Mouse (Mus musculus) CH12.LX (cell line): ENCODE measurements around the gene Ccdc151. TPM values are rescaled to one million over a fixed set of nuclear protein-coding genes. Genes with fewer than 3 reads are reported as not detected.

Experiments
- DNase-seq: peaks from one replicate; pipeline ENCODE4 v3.0.0-alpha.2; 2013; ENCODE audit errors: extremely low read depth
- H3K27ac ChIP-seq: 2 replicates; pipeline ENCODE4 v1.5.1; 2012; ENCODE audit warnings: low read depth, mild to moderate bottlenecking, control low read depth, moderate library complexity; ENCODE audit not compliant: insufficient read depth
- H3K27me3 ChIP-seq: replicated peaks from 2 replicates; pipeline ENCODE3; 2012; ENCODE audit warnings: inconsistent platforms
- H3K36me3 ChIP-seq, 2 experiments: replicated peaks in 1 of 2; 2 replicates each; pipeline versions ENCODE3 to v1.6.1; 2012; ENCODE audit warnings: inconsistent platforms in 1 of 2, low read length in 1 of 2, mild to moderate bottlenecking in 1 of 2, mixed read lengths in 1 of 2, moderate library complexity in 1 of 2; ENCODE audit not compliant: control insufficient read depth in 1 of 2, insufficient read depth in 1 of 2
- H3K4me1 ChIP-seq, 2 experiments: 2 replicates each; pipeline ENCODE4 v1.6.1; 2012; ENCODE audit warnings: inconsistent platforms in 1 of 2, moderate library complexity in 1 of 2; ENCODE audit not compliant: insufficient read depth in 2 of 2, control insufficient read depth in 1 of 2
- H3K4me2 ChIP-seq: 2 replicates; pipeline ENCODE4 v1.6.1; 2012; ENCODE audit warnings: low read depth, mild to moderate bottlenecking, control low read depth; ENCODE audit not compliant: poor library complexity, insufficient read depth, severe bottlenecking
- H3K4me3 ChIP-seq, 3 experiments: fragments of 150-350 bp in 1 of 3; sonication (generic) in 1 of 3; replicated peaks in 1 of 3; 2 replicates each; pipeline versions ENCODE3 to v1.5.1; 2011 to 2012; ENCODE audit warnings: low read depth in 2 of 3, low read length in 2 of 3, mild to moderate bottlenecking in 2 of 3, moderate library complexity in 2 of 3, control low read depth in 1 of 3, improper control_type of control experiment in 1 of 3, inconsistent platforms in 1 of 3, mixed read lengths in 1 of 3; ENCODE audit not compliant: poor library complexity in 1 of 3
- H3K79me2 ChIP-seq: replicated peaks from 2 replicates; pipeline ENCODE4 v1.6.1; 2012; ENCODE audit warnings: mild to moderate bottlenecking, moderate library complexity; ENCODE audit not compliant: control insufficient read depth, poor library complexity, insufficient read depth, severe bottlenecking; ENCODE audit errors: extremely low read depth
- H3K9ac ChIP-seq: 2 replicates; pipeline ENCODE4 v1.6.1; 2012; ENCODE audit warnings: low read depth, mild to moderate bottlenecking, control low read depth, moderate library complexity; ENCODE audit not compliant: insufficient read depth
- H3K9me3 ChIP-seq: replicated peaks from 2 replicates; pipeline ENCODE3; 2012; ENCODE audit warnings: low read length, inconsistent platforms, mixed read lengths
- BHLHE40 ChIP-seq: IDR thresholded peaks from 2 replicates; pipeline ENCODE4 v1.6.1; 2011; ENCODE audit warnings: mild to moderate bottlenecking, low read depth, low read length, improper control_type of control experiment
- CHD2 ChIP-seq: IDR thresholded peaks from 2 replicates; pipeline ENCODE4 v1.6.1; 2011; ENCODE audit warnings: low read length, improper control_type of control experiment
- CTCF ChIP-seq, 2 experiments: IDR thresholded peaks in 1 of 2; conservative IDR thresholded peaks in 1 of 2; 2 replicates each; pipeline ENCODE4 v1.5.1; 2011 to 2012; ENCODE audit warnings: low read depth in 2 of 2, low read length in 2 of 2, improper control_type of control experiment in 1 of 2, inconsistent platforms in 1 of 2, mild to moderate bottlenecking in 1 of 2, moderate library complexity in 1 of 2
- ETS1 ChIP-seq: conservative IDR thresholded peaks from 2 replicates; pipeline ENCODE4 v1.6.1; 2012; ENCODE audit warnings: low read depth, mild to moderate bottlenecking, inconsistent platforms, low read length, improper control_type of control experiment, moderate library complexity
- GABPA ChIP-seq: IDR thresholded peaks from 2 replicates; pipeline ENCODE4 v1.6.1; 2012; ENCODE audit warnings: low read depth, low read length, improper control_type of control experiment, inconsistent platforms; ENCODE audit not compliant: insufficient replicate concordance
- HCFC1 ChIP-seq: IDR thresholded peaks from 2 replicates; pipeline ENCODE4 v1.6.1; 2012; ENCODE audit warnings: low read depth, mild to moderate bottlenecking, inconsistent platforms, low read length, improper control_type of control experiment
- JUN ChIP-seq: IDR thresholded peaks from 2 replicates; pipeline ENCODE4 v1.6.1; 2011; ENCODE audit warnings: low read depth, mild to moderate bottlenecking, low read length, improper control_type of control experiment, moderate library complexity; ENCODE audit not compliant: insufficient read depth
- JUND ChIP-seq: conservative IDR thresholded peaks from 2 replicates; pipeline ENCODE4 v1.6.1; 2011; ENCODE audit warnings: low read depth, low read length, improper control_type of control experiment
- KAT2A ChIP-seq: IDR thresholded peaks from 2 replicates; pipeline ENCODE4 v1.6.1; 2012; ENCODE audit warnings: low read length, improper control_type of control experiment, inconsistent platforms; ENCODE audit not compliant: insufficient replicate concordance
- MAFK ChIP-seq: IDR thresholded peaks from 2 replicates; pipeline ENCODE4 v1.6.1; 2011; ENCODE audit warnings: low read length, improper control_type of control experiment; ENCODE audit not compliant: insufficient replicate concordance
- MAZ ChIP-seq: IDR thresholded peaks from 2 replicates; pipeline ENCODE4 v1.6.1; 2012; ENCODE audit warnings: low read depth, mild to moderate bottlenecking, inconsistent platforms, low read length, improper control_type of control experiment, moderate library complexity
- MEF2A ChIP-seq: IDR thresholded peaks from 2 replicates; pipeline ENCODE4 v1.6.1; 2014; ENCODE audit warnings: low read depth, mild to moderate bottlenecking, inconsistent platforms, low read length, improper control_type of control experiment, borderline replicate concordance
- MXI1 ChIP-seq: IDR thresholded peaks from 2 replicates; pipeline ENCODE4 v1.6.1; 2011; ENCODE audit warnings: mild to moderate bottlenecking, low read depth, low read length, improper control_type of control experiment
- MYC ChIP-seq: IDR thresholded peaks from 2 replicates; pipeline ENCODE4 v1.6.1; 2011; ENCODE audit warnings: low read depth, mild to moderate bottlenecking, improper control_type of control experiment, low read length
- PAX5 ChIP-seq: IDR thresholded peaks from 2 replicates; pipeline ENCODE4 v1.6.1; 2012; ENCODE audit warnings: low read length, inconsistent platforms, mixed read lengths
- POLR2A ChIP-seq: IDR thresholded peaks from 2 replicates; pipeline ENCODE4 v1.6.1; 2011; ENCODE audit warnings: low read depth, mild to moderate bottlenecking, improper control_type of control experiment, low read length
- POLR2AphosphoS2 ChIP-seq: IDR thresholded peaks from 2 replicates; pipeline ENCODE4 v1.6.1; 2011; ENCODE audit warnings: low read depth, low read length, improper control_type of control experiment
- RCOR1 ChIP-seq: conservative IDR thresholded peaks from 2 replicates; pipeline ENCODE4 v1.6.1; 2012; ENCODE audit warnings: low read depth, mild to moderate bottlenecking, inconsistent platforms, low read length, improper control_type of control experiment
- SIN3A ChIP-seq: IDR thresholded peaks from 2 replicates; pipeline ENCODE4 v1.6.1; 2012; ENCODE audit warnings: low read length, improper control_type of control experiment, inconsistent platforms
- TBP ChIP-seq: conservative IDR thresholded peaks from 2 replicates; pipeline ENCODE4 v1.6.1; 2011; ENCODE audit warnings: low read depth, low read length, improper control_type of control experiment
- TCF12 ChIP-seq: IDR thresholded peaks from 2 replicates; pipeline ENCODE4 v1.6.1; 2014; ENCODE audit warnings: low read depth, mild to moderate bottlenecking, inconsistent platforms, low read length, improper control_type of control experiment
- UBTF ChIP-seq: IDR thresholded peaks from 2 replicates; pipeline ENCODE4 v1.6.1; 2012; ENCODE audit warnings: low read depth, mild to moderate bottlenecking, inconsistent platforms, low read length, improper control_type of control experiment, moderate library complexity
- USF1 ChIP-seq: IDR thresholded peaks from 2 replicates; pipeline ENCODE4 v1.6.1; 2014; ENCODE audit warnings: low read depth, mild to moderate bottlenecking, inconsistent platforms, low read length, improper control_type of control experiment
- USF2 ChIP-seq: conservative IDR thresholded peaks from 2 replicates; pipeline ENCODE4 v1.6.1; 2011; ENCODE audit warnings: low read depth, low read length, improper control_type of control experiment
- ZC3H11A ChIP-seq: IDR thresholded peaks from 2 replicates; pipeline ENCODE4 v1.6.1; 2012; ENCODE audit warnings: low read depth, mild to moderate bottlenecking, inconsistent platforms, low read length, improper control_type of control experiment
- ZKSCAN1 ChIP-seq: IDR thresholded peaks from 2 replicates; pipeline ENCODE4 v1.6.1; 2012; ENCODE audit warnings: low read depth, inconsistent platforms, low read length, improper control_type of control experiment, borderline replicate concordance
- ZMIZ1 ChIP-seq: IDR thresholded peaks from 2 replicates; pipeline ENCODE4 v1.6.1; 2012; ENCODE audit warnings: low read depth, mild to moderate bottlenecking, inconsistent platforms, low read length, improper control_type of control experiment
- dilution Hi-C: fragments of 300-500 bp; cut with MboI; formaldehyde crosslinking; loops from 2 replicates; pipeline ENCODE4 v1.14.3; 2020; ENCODE audit warnings: low sequenced_read_pairs; ENCODE audit not compliant: extremely low pct_unique_long_range_greater_than_20kb, extremely low pct_ligation_motif_present
- in situ Hi-C: fragments of 300-500 bp; cut with MboI; formaldehyde crosslinking; loops from 3 replicates; pipeline ENCODE4 v1.14.3; 2019; ENCODE audit warnings: low sequenced_read_pairs, low pct_ligation_motif_present, low pct_unique_long_range_greater_than_20kb, mixed read lengths
- polyA plus RNA-seq: library from polyadenylated mRNA; unstranded; fragments of >175 nt; gene quantifications from 2 replicates; pipeline ENCODE4 v1.2.1, GENCODE M21; 2012; ENCODE audit warnings: low read depth; ENCODE audit not compliant: insufficient read length
- total RNA-seq, 2 experiments: library from RNA; depleted of rRNA; stranded (reverse); fragments of 300-350 nt in 1 of 2; fragments of >200 nt in 1 of 2; gene quantifications; 2 replicates each; pipeline ENCODE4 v1.2.3; 2012 to 2014

Ccdc151 gene
- total and polyA plus RNA-seq, 3 experiments = 0.13 to 0.25 (median 0.16) TPM

DNA sequence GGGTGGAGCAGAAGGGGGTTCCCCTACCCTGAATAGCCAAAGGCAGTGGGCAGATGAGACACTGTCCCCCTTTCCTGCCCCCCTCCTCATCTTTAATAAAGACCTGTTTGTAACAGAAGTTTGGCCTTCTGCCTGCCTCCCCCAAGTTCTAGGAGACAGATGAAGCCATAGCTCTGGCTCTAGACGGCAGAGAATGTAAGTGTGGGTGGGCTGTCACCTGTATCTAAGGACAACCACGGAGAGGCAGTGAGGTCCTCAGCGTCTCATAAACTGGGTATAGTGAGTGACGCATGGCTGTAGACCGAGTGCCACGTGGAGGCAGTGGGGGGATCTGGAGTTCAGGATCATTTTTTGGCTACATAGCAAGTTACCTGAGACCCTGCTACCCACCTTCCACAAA, 53.6 kb downstream of the Ccdc151 start:
- peaks cover 7% of the 10 kb centered on the region for H3K9me3 ChIP-seq
- H3K4me3 ChIP-seq = no peak overlapping the region
- H3K27me3 ChIP-seq = peaks cover 35% of the 10 kb centered on the region
- no peak overlapping the region for H3K27ac ChIP-seq
- H3K9ac ChIP-seq = no peak overlapping the region
- DNase-seq = no peak
- dilution Hi-C loops (no loop called here), in situ Hi-C loops (no loop called here)
- H3K4me2 ChIP-seq = no peak overlapping the region
- peaks cover 0 to 7% of the 10 kb centered on the region in 2 experiments; a peak in 2 of 4 replicates for H3K4me1 ChIP-seq
- no peaks in the 10 kb centered on the region for H3K36me3 ChIP-seq
- TF ChIP-seq TCF12 = no peak
- TF ChIP-seq USF1 = no peak
- no peak for TF ChIP-seq MAFK
- TF ChIP-seq POLR2AphosphoS2 = no peak
- TF ChIP-seq MXI1 = no peak
- no peak for TF ChIP-seq MAZ
- no peak for TF ChIP-seq ZKSCAN1
- TF ChIP-seq HCFC1 = no peak
- no peak for TF ChIP-seq USF2
- TF ChIP-seq POLR2A = no peak
- no peak for TF ChIP-seq CHD2
- TF ChIP-seq KAT2A = no peak
- TF ChIP-seq MEF2A = no peak
- no peak for TF ChIP-seq GABPA
- no peak for TF ChIP-seq RCOR1
- TF ChIP-seq PAX5 = no peak
- H3K79me2 ChIP-seq = no peaks in the 10 kb centered on the region

DNA sequence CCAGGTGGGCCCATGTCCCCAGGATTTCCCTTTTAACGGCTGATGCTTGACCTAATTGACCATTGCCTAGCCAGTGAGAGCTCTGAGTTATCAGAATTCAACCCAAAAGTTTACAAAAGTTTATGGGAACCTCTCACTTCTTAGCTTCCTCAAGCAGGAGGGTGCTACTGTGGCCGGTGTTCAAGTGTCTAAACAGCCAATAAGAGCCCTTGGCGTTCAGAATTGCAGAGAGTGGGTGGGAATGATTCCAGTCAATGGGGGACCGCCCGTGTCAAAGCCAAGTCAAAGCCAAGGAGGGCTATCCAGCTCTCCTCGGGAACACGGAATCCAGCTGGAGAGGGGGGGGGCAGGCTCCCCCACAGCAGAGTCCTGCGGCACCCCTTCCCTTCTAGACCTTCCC, 54.3 kb downstream of the Ccdc151 start:
- Histone ChIP-seq H3K79me2 (no peaks in the 10 kb centered on the region), H3K4me3 (no peak overlapping the region), H3K4me2 (no peak overlapping the region), H3K27me3 (peaks cover 37% of the 10 kb centered on the region), H3K9me3 (peaks cover 10% of the 10 kb centered on the region), H3K9ac (no peak overlapping the region), H3K36me3 (no peaks in the 10 kb centered on the region), H3K4me1 (peaks cover 0 to 5% of the 10 kb centered on the region in 2 experiments; a peak in 1 of 4 replicates), H3K27ac (no peak overlapping the region)
- no peak for DNase-seq
- in situ Hi-C loops (no loop called here), dilution Hi-C loops (no loop called here)
- TF ChIP-seq BHLHE40 (no peak), SIN3A (no peak), JUN (no peak), GABPA (no peak), USF2 (no peak), MYC (no peak), TBP (no peak), ZC3H11A (no peak), POLR2A (no peak), MAFK (no peak), ZMIZ1 (no peak), UBTF (no peak), CTCF (conservative IDR thresholded peaks at IDR 0.05 in 1 of 2, IDR thresholded peaks at IDR 0.05 in 1 of 2; ENCODE audit: low read depth in 2 of 2, low read length in 2 of 2) (no peak), CHD2 (no peak), ETS1 (no peak), USF1 (no peak), JUND (no peak), POLR2AphosphoS2 (no peak)
